Mouse (Mus musculus): ENCODE data around the gene Fgd1.

- no peak for TF ChIP-seq GATA1 (IDR thresholded peaks at IDR 0.05; ENCODE audit: low read length)
- no peak for TF ChIP-seq TAL1 (IDR thresholded peaks at IDR 0.05; ENCODE audit: low read length)
Measured at GRCm38 (mm10) chrX:151050337-151050736, 4.4 kb downstream of the Fgd1 start.

Measured in erythroblast, embryonic 14.5 days (primary cell).